Mouse (Mus musculus): Measurements from ENCODE around the gene Cldn4.

Gene Cldn4

DNA sequence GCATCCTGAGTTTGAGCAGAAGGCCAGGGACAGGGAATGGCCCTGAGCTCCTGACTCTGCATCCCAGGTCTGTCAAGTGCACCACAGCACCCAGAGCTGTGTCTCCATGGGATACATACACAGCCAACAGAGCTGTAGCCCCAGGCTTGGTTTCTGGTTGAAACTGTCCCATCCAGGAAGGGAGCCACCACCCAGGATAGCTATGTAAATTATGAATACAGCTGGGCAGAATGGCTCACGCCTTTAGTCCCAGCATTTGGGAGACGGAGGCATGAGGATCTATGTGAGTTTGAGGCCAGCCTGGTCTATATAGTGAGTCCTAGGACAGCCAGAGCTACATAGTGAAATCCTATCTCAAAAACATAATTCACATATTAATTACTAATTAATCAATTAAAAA lies 16.7 kb downstream of the Cldn4 start:
- DNase-seq: peak; percentile 74

DNA sequence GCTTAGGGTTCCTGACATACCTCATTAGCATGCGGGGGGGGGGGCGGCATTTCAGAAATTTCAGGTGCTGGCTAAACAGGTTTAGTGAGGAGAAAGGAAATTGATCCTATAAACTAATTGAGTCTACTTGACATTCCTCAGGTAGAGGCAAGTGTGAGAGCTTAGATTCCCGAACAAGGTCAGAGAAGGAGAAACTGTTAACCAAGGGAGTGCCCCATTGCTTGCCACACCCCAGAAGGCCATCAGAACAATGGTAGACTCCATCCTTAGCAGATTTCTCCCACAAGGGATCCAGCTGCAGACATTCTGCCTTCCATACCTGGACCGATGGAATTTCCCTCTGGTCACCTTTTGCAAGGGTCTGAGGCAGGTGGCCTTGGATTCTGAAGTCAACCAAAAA lies 20.0 kb downstream of the Cldn4 start:
- DNase-seq: no peak

DNA sequence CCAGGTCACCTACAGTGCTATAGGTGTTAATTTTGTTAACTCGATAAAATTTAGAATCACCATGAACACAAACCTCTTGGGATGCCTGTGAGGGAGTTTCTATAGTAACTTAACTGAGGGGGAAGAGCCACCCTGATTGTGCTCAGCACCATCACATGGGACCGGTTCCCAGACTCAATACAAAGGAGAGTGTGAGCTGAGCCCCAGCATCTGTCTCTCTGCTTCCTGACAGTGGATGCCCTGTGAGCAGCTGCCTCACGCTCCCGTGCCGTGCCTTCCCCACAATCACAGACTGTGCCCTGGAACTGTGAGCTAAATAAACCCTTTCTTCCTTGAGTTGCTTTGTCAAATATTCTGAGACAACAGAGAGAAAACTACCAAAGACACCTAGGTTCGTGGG lies 23.6 kb downstream of the Cldn4 start:
- DNase-seq: no peak

DNA sequence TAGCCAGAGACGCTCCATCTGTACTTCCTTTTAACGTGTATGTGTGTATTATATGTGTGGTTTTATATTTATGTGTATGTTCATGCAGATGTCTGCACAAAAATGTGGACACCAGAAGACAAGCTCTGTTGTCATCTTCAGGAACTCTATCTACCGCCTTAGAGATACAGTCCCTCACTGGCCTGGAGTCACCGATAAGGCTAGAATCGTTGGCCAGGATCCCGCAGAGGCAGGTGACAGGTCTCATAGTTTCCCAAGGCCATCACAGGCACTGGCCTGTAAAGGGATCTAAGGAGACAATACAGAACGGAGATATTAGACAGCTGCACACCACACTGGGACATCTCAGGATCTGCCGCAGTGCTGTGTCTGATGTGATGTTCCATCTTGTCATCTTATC lies 25.6 kb downstream of the Cldn4 start:
- peak; percentile 85 for DNase-seq

DNA sequence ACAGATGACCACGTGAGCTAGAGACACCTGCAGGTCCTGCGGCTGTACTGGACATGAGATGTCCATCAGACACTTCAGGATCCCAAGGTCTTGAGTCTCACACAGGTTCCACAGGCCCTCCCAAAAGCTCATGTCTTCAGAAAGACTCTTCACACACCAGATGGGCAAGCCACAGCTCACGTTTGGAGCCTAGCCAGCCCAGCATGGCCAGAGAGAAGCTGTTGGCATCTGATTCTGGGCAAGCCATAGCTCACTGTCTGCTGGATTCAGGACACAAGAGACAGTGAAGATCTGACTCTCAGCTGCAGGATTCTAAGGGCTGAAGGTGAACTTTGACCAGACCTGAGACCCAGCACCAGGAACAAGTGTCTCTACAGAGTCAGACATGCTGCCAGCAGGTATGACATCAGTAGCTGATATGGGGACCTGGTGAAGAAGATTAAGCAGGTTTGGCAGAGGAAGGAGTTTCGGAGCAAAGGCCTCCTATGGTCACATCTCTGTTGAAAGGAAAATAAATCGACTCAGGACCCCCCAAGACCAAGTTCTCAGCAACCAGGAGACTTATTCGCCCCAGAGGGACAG lies 26.5 kb downstream of the Cldn4 start:
- no peak for DNase-seq

DNA sequence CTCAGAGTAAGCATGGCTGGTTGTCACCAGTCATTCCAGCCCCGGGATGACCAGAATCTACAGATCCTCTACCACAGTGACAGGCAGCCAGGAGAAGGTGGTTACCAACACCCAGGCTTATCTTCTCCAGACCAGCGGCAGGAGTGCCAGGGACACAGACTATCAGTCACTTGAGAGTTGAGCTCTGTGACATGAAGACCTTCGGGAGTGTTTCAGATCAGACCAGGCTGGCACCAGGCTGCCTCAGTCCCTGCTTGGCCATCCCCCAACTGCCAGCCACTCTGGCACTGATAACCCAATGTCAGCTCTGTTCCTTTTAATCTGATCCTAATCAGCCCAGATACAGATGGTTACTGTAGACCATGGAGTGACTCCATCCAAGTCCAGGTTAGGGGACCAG lies 27.6 kb downstream of the Cldn4 start:
- peak; percentile 91 for DNase-seq

DNA sequence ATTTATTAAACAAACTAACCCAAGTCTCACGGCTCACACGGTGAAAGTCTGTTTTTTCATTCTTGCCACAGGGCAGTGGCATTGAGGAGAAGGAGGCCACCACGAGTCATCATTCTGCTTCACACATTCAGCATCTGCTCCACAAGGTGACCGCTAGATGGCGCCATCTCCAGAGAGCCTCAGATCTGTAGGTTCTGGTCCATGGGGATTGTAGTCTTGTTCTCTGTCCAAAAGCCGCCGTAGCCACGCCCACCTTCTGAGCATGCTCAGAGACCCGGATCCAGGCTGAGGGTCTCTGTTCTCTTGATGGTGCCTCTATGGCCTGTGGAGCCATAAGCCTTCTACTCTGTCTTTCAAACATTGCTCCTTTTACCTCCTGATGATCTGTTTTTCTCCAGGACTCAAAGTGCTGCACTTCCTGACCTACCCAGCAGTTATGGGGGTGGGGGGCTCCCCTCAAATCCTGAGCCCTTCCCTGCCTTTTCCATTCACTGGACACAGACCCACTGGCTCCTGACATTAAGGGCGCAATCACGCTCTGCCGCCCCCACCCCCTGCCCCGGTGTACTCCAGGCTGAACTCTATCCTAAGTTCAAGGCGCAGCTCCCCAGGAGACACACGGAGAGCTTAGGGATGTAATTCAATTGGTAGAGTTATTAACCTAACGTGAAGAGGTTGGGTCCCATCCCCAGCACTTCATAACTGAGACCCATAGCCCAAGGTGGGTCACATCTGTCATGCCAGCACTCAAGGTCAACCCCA lies 28.5 kb downstream of the Cldn4 start:
- DNase-seq: peak; percentile 90

DNA sequence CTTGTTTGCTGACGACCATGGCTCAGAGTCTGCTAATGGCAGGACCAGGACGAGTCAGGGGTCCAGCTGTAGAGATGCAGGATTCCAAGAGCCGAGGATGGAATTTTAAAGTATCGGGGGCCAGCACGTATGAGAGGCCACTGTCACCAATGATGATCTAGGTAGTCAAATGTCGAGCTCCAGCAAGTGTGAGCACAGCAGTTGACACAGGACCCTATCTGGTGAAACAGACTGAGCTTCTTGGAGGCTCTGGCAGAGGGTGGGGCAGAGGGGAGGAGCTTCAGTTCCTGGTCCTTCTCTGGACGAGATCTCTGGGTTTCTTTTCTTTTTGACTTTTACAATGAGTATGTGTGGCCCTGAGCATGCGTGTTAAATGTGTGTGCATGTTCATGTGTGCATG lies 31.4 kb downstream of the Cldn4 start, which contains the start of gene Cldn13:
Gene Cldn13, minus strand, starts transcription at position 216 of the 400 bp plus-strand sequence.
- no peak for DNase-seq

DNA sequence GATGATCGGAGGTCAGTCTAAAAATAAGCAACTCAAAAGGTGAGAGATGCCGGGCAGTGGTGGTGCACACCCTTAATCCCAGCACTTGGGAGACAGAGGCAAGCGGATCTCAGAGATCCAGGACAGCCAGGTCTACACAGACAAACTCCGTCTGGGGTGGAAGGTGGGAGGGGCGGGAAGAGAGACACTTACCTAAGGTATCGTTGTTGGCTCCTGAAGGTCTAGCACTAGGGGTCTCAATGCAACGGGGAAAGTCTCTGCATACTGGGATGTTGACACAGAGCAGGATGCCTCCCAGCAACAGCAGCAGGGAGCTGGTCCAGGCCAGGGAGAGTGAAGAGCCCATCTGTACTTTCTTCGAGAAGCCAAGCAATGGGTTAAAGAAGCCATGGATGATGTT lies 32.2 kb downstream of the Cldn4 start:
- DNase-seq: no peak

DNA sequence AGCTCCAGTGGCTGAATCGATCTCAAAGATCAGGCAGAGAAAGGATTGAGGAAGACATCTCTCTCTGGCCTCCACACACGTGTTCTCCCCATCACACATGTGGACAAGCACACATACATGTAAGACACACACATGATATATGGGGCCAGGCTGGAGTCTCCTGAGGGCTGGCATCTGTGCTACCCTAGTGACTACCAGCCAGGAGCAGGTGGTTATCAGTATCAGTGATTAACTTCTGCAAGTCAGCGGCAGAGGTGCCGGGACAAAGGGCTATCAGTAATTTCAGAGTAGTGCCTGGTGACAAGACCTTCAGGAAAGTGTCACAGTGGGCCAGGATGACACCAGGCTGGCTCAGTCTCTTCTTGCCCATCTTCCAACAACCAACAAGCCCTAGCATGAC lies 33.0 kb downstream of the Cldn4 start:
- DNase-seq: no peak

DNA sequence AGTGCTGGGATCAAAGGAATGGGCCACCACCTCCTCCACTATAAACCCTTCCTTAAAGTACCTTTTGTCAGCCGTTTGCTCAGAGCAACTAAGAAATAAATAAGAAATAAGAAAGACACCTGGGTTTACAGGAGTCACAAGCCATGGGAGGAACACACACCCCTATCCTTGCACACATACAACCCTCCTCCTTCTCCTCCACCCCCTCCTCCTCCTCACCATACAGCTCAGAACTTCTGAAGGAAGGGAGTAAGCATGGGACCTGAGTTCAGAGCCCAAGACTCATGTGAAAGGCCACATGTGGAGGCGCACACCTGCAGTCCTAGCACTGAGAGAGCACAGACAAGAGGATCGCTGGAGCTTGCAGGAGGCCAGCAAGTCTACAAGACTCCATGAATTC lies 33.4 kb downstream of the Cldn4 start:
- no peak for DNase-seq

DNA sequence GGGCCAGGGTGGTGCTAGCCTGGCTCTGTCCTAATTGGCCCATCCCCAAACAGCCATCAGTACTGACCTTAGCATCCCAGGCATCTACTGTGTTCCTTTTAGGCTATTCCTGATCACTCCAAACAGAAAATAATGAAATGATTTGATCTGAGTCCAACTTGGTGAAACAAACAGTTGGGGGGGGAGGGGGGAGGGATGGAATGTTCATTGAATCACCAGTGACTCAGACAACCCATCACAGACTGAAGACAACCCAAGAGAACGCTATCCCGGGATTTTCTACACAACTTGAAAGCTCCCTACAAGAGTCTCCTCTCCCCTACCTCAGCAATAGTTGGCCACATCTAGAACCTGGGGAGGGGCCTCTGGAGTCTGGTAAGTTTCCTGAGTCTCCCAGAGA lies 34.8 kb downstream of the Cldn4 start:
- no peak for DNase-seq

DNA sequence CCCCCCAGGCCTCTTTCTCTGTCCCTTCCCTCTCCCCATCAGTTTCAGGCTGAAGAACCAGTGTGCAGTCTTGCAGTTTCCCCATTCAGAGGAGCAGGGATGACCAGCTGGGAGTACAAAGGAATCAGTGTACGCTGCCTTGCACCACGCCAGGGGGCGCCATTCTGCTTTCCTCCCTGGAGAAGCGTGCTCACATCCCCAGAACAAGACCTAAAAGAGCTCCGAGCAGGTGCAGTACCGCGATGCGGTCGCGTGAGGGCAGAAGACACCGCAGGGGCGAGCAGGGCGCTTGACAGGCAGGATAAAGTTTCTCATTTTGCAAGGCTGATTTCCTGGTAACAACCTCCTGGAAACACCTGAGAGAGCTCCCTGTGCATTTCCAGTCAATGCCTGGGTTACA lies 39.6 kb downstream of the Cldn4 start:
- peak; percentile 97 for DNase-seq

DNA sequence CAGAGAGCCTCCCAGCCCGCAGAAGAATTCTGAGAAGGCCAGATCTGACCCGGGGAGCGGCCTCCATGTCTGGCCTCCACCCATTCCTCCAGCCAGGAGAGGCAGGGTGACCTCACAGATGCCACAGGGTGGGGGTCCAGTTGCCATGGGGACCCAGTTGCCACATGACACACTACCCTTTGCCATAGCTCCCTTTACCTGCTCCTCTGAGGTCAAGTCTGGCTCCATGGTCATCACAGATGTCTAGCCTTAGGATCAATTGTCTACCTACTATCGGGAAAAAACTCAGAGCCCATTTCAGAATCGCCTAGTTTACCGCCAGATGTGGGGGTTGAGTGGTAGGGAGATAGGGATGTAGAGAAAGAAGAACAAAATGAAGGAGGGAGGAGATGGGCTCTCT lies 40.1 kb downstream of the Cldn4 start, which contains the start of gene Tmem270:
Gene Tmem270, minus strand, starts transcription at position 101 of the 400 bp plus-strand sequence.
- no peak for DNase-seq

DNA sequence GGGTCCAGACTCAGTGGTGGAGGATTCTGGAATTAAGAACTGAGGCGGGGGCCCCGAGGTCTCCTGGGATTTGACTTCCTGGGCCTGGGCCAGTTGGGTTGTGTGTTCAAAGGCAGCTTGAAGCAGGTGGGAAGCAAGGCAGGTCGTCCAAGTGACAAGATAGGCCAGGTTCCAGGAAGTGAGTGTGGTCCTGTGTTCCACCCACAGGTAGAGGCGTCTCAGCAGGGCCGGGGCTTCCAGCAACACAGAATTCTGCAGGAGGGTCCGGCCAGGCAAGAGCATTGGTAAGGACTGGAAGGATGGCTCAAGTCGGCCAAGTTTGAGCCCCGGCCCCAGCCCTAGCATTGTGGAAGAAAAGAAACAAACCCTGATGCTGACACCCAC lies 45.1 kb downstream of the Cldn4 start:
- peak; percentile 91 for DNase-seq

DNA sequence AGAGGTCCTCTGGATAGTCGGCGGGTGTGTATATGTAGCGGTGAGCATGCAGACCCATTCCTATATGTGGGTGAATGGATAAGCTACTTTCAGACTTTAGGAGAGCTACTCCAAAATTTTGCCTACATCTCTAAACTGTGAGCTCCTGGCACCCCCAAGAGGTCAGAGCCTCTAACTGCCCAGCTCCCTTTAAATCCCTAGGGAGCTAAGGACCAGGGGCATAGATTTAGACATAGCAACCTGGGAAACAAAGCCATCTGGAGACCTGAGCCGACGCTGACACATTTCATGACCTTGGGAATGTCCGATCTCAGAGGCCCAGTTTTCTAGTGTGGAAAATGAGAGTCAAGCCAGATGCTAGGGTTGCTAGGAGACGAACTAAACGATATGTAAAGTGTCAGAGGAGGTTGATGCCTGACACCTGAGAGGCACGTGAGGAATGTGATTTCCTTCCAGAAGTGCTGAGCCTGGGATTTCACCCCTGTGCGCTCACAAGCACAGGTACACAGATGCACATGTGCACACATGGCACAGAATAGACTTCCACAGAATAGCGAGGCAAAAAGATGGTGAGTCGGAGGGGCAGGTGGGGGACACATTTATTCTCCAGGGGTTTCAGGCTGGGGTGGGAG lies 45.6 kb downstream of the Cldn4 start:
- DNase-seq: no peak

DNA sequence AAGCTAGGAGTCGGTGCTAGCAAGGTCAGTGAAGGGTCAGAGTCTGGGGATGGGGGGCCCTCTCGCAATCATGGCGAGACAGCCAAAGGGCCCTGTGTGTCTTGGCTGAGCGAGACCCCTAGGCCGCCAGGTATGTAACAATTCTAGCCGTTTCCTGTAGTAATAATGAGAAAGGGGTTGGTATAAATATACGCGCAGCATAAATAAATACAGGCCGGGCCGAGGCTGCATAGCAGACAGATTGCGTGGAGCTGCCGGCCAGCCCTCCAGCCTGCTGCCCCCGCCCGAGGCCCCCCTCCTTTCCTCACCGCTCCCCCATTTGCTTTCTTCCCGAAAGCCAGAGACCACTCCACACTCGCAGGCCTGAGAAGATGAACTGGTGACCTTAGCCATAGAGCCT lies 49.1 kb downstream of the Cldn4 start:
- no peak for DNase-seq

DNA sequence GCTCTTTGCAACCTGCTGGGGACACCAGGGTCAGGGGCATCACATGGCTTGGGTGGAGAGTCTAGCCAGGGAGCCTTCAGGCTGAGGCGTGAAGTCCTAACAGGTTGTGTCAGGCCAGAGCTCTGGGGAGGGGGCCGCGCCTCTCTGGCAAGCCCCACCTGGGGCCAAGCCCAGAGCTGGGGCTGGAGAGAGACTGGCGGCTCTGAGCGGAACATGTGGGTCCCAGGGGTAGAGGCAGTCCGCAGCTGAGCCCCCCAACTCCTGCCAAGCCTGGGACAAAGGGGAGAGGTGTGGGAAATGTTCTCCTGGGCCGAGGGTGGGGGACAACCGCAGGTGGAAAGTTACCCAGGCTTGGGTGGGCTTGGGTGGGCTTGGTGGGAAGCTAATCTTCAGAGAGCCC lies 49.8 kb downstream of the Cldn4 start:
- DNase-seq: no peak

DNA sequence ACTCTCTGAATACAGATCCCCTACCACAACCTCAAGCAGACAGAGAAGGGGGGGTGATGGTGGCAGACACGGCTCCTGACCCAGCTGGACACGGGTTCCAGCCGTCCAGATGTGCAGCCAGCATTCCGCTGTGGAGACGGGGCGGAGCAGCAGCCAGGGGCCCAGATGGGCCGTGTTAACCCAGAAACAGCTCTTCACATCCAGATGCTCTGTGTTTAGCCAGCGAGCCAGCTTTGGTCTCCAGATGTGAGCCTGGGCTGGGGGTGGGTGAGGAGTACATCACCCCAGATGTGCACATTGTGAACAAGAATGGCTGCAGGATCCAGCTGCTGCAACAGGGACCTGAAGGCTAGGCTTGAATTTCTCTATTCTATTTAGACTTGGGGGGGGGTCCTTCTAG lies 51.4 kb downstream of the Cldn4 start:
- peak; percentile 98 for DNase-seq

All from heart, adult 11 months (tissue).